In the genomic region with DNA sequence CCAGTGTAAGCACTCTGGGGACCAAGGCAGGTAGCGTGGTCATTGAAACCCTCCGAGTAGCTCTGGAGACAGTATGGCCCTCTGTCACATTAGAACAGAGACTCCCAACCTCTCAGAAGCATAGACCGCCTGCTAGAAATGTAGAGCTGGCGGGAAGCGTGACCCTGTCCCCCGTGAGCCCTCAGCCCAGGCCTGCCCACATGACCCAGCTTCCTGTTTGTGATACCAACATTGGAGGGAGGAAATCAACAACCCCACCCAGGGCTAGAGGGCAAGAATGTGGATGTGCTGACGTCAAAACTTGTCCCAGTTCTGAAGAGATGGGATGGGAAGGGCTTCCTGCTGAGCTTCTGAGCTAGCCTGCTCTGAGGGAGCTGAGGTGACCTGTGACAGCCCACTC, we compare ENCODE assay signal across 8 mouse cellular contexts. TPM values are rescaled to one million over a fixed set of nuclear protein-coding genes. Genes with fewer than 3 reads are reported as not detected.
DNase-seq lines count a peak whose midpoint lies in the region; ATAC-seq and TF ChIP-seq lines count a peak whose summit lies in the region.

No protein-coding gene starts in this region.

- no peaks in the 10 kb centered on the region for H3K36me3 ChIP-seq in embryonic facial prominence, embryonic 15.5 days
- no peaks in the 10 kb centered on the region for H3K36me3 ChIP-seq in lung, postnatal 0 days (ENCODE audit: insufficient read depth, low read length)
- no peaks in the 10 kb centered on the region for H3K36me3 ChIP-seq in forebrain, embryonic 11.5 days (ENCODE audit: control insufficient read depth, insufficient read depth, low read length)

- H3K9me3 ChIP-seq in embryonic facial prominence, embryonic 15.5 days (replicated peaks), result no peaks in the 10 kb centered on the region
- H3K9me3 ChIP-seq in lung, postnatal 0 days (ENCODE audit: low read length), result no peaks in the 10 kb centered on the region
- no peaks in the 10 kb centered on the region for H3K9me3 ChIP-seq in forebrain, embryonic 11.5 days (ENCODE audit: control insufficient read depth, low read length)

- H3K4me3 ChIP-seq in embryonic facial prominence, embryonic 15.5 days (replicated peaks), result no peak overlapping the region
- H3K4me3 ChIP-seq in lung, postnatal 0 days (ENCODE audit: low read depth, low read length), result no peak overlapping the region
- H3K4me3 ChIP-seq in forebrain, embryonic 11.5 days (ENCODE audit: low read depth, low read length), result no peak overlapping the region

- 51% methylated on average over 7 of the region's 7 CpGs for whole genome bisulfite sequencing in embryonic facial prominence, embryonic 15.5 days
- 41% methylated on average over 7 of the region's 7 CpGs for WGBS in lung, postnatal 0 days
- WGBS in forebrain, embryonic 11.5 days, result 74% methylated on average over 7 of the region's 7 CpGs

- H3K27ac ChIP-seq in embryonic facial prominence, embryonic 15.5 days (replicated peaks), result peak overlapping the region; percentile 34; the same call in 1 of the 2 replicates
- H3K27ac ChIP-seq in lung, postnatal 0 days (ENCODE audit: low read length), result peak overlapping the region; percentile 82
- no peak overlapping the region for H3K27ac ChIP-seq in forebrain, embryonic 11.5 days (ENCODE audit: low read depth, low read length)

- peak; percentile 47 for DNase-seq in gastrocnemius, adult 18-20 months (ENCODE audit: low spot score)
- DNase-seq in gastrocnemius, postnatal 14 days, result no peak
- DNase-seq in kidney, adult 9 months, result peak; percentile 88
- DNase-seq in lung, postnatal 0 days (ENCODE audit: low spot score), result peak; percentile 88
- no peak for DNase-seq in ovary, postnatal 10 days (ENCODE audit: low spot score)
- DNase-seq in left cerebral cortex, postnatal 25 days (ENCODE audit: low spot score in 2 of 2), result no peak
- DNase-seq in forebrain, embryonic 11.5 days (ENCODE audit: low spot score), result no peak

- H3K4me1 ChIP-seq in embryonic facial prominence, embryonic 15.5 days, result peaks cover 3% of the 10 kb centered on the region
- H3K4me1 ChIP-seq in lung, postnatal 0 days (ENCODE audit: insufficient read depth, low read depth, low read length), result 0 out of 2 replicates have a peak, but pooled peaks cover 4% of the 10 kb centered on the region
- H3K4me1 ChIP-seq in forebrain, embryonic 11.5 days (replicated peaks; ENCODE audit: control insufficient read depth, insufficient read depth, low read length), result no peaks in the 10 kb centered on the region

- no peak for ATAC-seq in embryonic facial prominence, embryonic 15.5 days (ENCODE audit: insufficient number of reproducible peaks, low FRiP score, low TSS enrichment, low read depth)
- peak; percentile 84 for ATAC-seq in lung, postnatal 0 days
- no peak for ATAC-seq in forebrain, embryonic 11.5 days (replicated peaks; ENCODE audit: low FRiP score)

- intact Hi-C loops in gastrocnemius, postnatal 14 days (cut with DNase I; ENCODE audit: low total_unique reads), result loop anchor here (2.0 to 5.0 kb wide), 2 partner anchors 42 to 176 kb away; no protein-coding TSS in a partner anchor
- intact Hi-C loops in left cerebral cortex, postnatal 25 days (cut with DNase I), result loop anchor here (5.0 kb wide), 2 partner anchors 97 to 422 kb away; partner anchors contain the start of genes Dusp1 and Ergic1

- no peak for TF ChIP-seq CTCF in lung, postnatal 0 days (IDR thresholded peaks at IDR 0.05)

- H3K9ac ChIP-seq in embryonic facial prominence, embryonic 15.5 days, result no peak overlapping the region
- H3K9ac ChIP-seq in lung, postnatal 0 days (replicated peaks; ENCODE audit: low read depth), result no peak overlapping the region
- H3K9ac ChIP-seq in forebrain, embryonic 11.5 days (ENCODE audit: low read length), result no peak overlapping the region

- TF ChIP-seq EP300 in lung, postnatal 0 days (IDR thresholded peaks at IDR 0.05), result peak; percentile 99

- no peak overlapping the region for H3K4me2 ChIP-seq in embryonic facial prominence, embryonic 15.5 days (replicated peaks)
- no peak overlapping the region for H3K4me2 ChIP-seq in lung, postnatal 0 days (replicated peaks; ENCODE audit: low read depth, low read length)
- H3K4me2 ChIP-seq in forebrain, embryonic 11.5 days (ENCODE audit: low read depth, low read length, severe bottlenecking), result no peak overlapping the region

- H3K27me3 ChIP-seq in embryonic facial prominence, embryonic 15.5 days, result peaks cover 3% of the 10 kb centered on the region; the same call in 1 of the 2 replicates
- no peaks in the 10 kb centered on the region for H3K27me3 ChIP-seq in lung, postnatal 0 days (replicated peaks; ENCODE audit: insufficient read depth, low read length)
- no peaks in the 10 kb centered on the region for H3K27me3 ChIP-seq in forebrain, embryonic 11.5 days (ENCODE audit: control insufficient read depth, insufficient read depth, low read length)

RNA-seq across cellular contexts. Expression of gene Neurl1b, which starts 50.3 kb away (rescaled TPM):
- 1 to 10 TPM; 2.6 to 3.0 TPM for total RNA-seq in gastrocnemius, adult 18-20 months (2021)
- 1 to 10 TPM; 8.4 TPM for total RNA-seq in gastrocnemius, postnatal 14 days (2021)
- polyA plus RNA-seq in embryonic facial prominence, embryonic 15.5 days (2015; fragmentation: Nextera tagmentation; extraction: Ambion mirVana), result 1.2 and 1.3 TPM in 2 replicates
- 0.98 and 1.5 TPM in 2 replicates for polyA plus RNA-seq in lung, postnatal 0 days (2015; fragmentation: Nextera tagmentation; extraction: Ambion mirVana)
- total RNA-seq in left cerebral cortex, postnatal 25 days (2021), result 10 to 100 TPM; 75.2 to 75.9 TPM
- polyA plus RNA-seq in forebrain, embryonic 11.5 days (2014; fragmentation: Nextera tagmentation; extraction: Ambion mirVana), result 0.35 and 0.45 TPM in 2 replicates

Comparison
In these comparisons a context has a peak if more than half of its experiments do, and no peak if none do; other contexts are left out.
1. DNase-seq: peak in gastrocnemius, adult 18-20 months (single experiment), kidney, adult 9 months (single experiment) and lung, postnatal 0 days (single experiment); none in gastrocnemius, postnatal 14 days (single experiment), ovary, postnatal 10 days (single experiment), left cerebral cortex, postnatal 25 days (0 of 2) and forebrain, embryonic 11.5 days (single experiment).
2. RNA of gene Neurl1b, which starts 50.3 kb away (total RNA-seq): 75.2 to 75.9 TPM in left cerebral cortex, postnatal 25 days; 8.4 TPM in gastrocnemius, postnatal 14 days and 2.6 to 3.0 TPM in gastrocnemius, adult 18-20 months; every median in the first group is over 4 times any median in the second.